Mouse (Mus musculus) forelimb bud, embryonic 11.5 days (tissue): ENCODE measurements at regions not wholly inside any gene's neighbourhood (a gene's known extent, or its start where the extent isn't known, plus 50 kb on each side); places are given as distances from the start of the nearest gene placed in this dataset.

Experiments used
- DNase-seq: peaks from one replicate; pipeline ENCODE4 v3.0.0-alpha.2; 2012; ENCODE audit warnings: low read depth, low spot score

GRCm38 (mm10) chr15:69923833-69924232 is 3423.1 kb upstream of the Lrrc6 start:
- DNase-seq = no peak

- DNase-seq = peak; percentile 7
Measured at GRCm38 (mm10) chr15:69923280-69923679, 3422.6 kb upstream of the Lrrc6 start.

- no peak for DNase-seq
Measured at GRCm38 (mm10) chr15:69922176-69922575, 3421.5 kb upstream of the Lrrc6 start.

- DNase-seq = no peak
Measured at GRCm38 (mm10) chr15:69885764-69886163, 3385.1 kb upstream of the Lrrc6 start.

- DNase-seq = no peak
Measured at GRCm38 (mm10) chr15:69878511-69878910, 3377.8 kb upstream of the Lrrc6 start.

- no peak for DNase-seq
Measured at GRCm38 (mm10) chr15:69853521-69853920, 3352.8 kb upstream of the Lrrc6 start.

- no peak for DNase-seq
Measured at GRCm38 (mm10) chr15:69849644-69850043, 3348.9 kb upstream of the Lrrc6 start.
